Mouse (Mus musculus): ENCODE data around the gene Slc10a7. TPM values are rescaled to one million over a fixed set of nuclear protein-coding genes. Genes with fewer than 3 reads are reported as not detected.

The Slc10a7 gene
- polyA plus RNA-seq, 1 experiment, result 3.6 TPM

DNA sequence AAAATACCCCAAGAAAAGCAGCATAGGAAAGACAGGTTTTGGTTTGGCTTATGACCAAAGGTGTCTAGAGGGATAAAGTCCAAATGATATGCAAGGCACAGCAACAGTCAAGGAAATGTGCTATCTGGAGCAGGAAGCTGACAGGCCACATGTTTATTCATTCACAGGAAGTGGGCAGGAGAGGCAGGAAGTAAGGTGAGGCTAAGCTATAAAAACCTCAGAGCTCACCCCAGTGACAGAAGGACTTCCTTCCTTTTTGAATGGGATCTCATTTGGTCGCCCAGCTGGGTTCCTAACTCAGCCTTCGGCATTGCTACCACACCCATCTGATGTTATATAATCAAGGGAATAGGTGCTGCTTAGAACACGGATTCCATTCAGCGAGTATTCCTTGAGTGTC, 113.2 kb downstream of the Slc10a7 start:
- DNase-seq (ENCODE audit: extremely low spot score in 1 of 2, low spot score in 1 of 2), result no peak

DNA sequence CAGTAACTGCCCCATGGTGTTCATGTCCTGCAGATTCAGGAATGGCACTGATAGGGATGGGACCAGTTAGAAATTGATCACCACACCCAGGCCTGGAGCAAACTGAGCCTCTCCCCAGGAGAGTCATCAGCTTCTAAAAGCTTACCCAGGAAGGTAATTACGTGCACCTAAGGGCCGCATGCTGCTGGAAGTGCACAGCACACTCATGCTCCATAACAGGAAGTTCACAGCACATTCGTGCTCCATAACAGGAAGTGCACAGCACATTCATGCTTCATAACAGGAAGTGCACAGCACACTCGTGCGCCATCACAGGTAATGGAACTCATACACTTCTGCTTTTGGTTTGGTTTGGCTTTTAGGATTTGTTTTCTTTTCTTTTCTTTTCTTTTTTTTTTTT, 114.8 kb downstream of the Slc10a7 start:
- no peak for DNase-seq (ENCODE audit: extremely low spot score in 1 of 2, low spot score in 1 of 2)

DNA sequence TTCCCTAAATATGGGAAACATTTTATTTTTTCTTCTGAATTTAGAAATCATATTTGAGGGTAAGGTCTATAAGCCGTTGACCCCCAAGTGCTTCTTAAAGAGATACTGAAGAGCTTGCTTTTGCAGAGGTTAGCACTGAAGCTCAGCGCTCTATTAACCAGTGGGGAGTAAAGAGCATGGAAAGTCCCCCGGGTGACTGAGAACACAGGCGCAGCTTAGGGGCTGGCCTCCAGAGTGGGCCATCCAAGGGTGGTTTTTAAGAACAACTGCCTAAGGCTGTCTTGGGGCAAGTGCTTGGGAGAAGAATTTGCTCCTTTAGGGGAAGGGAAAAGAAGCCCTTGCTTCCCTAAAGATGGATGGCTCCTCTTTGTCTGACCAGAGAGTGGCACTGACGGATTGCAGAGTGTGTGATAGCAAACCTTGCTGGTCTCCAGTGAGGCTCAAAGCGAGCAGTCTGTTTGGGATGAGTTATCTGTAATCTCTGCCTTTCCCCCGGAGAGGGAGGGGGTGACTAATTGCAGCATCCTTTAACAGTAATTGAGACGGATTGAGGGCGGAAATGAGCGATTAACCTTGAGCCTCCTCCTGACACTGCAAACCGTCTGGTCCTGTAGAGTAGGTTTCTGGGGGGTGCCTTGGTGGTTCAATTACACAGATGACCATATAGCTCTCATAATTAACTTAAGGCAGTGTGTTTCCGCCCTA, 115.7 kb downstream of the Slc10a7 start:
- DNase-seq (ENCODE audit: extremely low spot score in 1 of 2, low spot score in 1 of 2), result no peak

DNA sequence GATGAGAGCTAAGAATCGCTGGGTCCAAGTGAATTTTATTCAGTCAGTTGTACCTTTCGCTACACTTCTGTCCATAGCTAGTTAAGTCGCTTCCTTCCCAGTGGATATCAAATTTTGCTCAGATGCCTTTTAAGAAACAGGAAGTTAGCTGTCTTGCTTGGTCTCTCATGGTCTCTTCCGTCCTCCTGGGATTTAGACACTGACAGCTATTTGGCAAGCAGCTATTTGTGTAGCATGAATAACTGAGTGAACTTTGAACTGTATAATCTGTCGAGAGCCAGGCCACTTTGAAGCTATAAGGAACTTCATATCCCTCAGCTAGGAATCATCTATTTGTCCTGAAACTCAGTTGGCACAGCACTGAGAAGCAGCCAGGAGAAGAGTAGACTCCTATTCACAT, 117.5 kb downstream of the Slc10a7 start:
- no peak for DNase-seq (ENCODE audit: extremely low spot score in 1 of 2, low spot score in 1 of 2)

DNA sequence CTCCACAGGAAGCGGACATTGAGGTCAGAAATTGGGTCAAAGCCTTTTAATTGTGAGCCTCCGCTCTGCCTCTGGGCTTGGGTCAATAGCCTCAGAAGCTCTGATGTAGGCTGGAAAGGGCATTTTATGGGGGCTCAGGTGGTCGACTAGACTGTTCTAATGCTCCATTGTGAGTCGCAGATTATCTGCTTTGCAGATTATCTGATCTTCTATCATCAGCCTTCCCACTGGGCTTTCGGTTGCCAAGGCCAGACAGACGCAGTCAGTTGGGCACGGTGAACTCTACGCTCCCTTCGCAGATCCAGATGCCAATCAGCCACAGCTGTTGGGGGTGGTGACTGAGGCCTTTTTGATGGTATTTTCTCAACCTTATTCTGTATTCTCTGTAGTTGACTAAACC, 118.6 kb downstream of the Slc10a7 start:
- no peak for DNase-seq (ENCODE audit: extremely low spot score in 1 of 2, low spot score in 1 of 2)

DNA sequence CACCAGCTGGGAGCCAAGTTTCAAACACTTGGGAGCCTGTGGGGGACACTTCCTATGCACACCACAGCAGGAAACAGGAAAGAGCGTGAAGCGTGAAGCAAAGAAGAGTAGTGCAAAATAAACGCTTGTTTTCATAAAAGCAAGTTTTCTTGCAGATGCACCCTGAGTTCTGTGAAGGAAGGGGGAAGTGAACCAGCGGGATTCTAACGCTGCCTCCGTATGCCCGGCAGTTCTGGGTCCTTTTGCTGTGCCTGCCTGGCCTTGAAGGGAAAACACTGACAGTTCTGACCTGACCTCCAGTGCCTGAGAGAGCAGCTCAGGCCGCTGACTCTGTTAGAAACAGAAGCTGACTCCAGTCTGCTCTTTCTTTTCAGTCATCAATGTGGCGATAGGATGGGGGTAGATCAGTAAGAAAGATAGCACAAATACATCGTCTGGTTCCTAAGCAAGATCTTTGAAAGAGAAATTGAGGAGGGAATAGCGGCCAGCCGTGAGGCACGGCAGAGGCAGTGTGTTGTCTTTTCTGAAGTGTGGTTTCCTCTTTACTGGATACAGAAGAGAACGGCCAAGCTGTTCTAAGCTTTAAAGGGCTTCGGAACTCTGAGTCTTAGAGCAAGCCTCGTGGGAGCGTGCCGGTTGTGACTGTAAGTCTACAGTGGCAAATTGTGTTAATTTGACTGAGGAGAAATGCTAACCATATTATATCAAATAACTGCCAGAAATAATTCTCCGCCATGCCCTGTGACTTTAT, 121.4 kb downstream of the Slc10a7 start:
- DNase-seq (ENCODE audit: extremely low spot score in 1 of 2, low spot score in 1 of 2), result no peak

DNA sequence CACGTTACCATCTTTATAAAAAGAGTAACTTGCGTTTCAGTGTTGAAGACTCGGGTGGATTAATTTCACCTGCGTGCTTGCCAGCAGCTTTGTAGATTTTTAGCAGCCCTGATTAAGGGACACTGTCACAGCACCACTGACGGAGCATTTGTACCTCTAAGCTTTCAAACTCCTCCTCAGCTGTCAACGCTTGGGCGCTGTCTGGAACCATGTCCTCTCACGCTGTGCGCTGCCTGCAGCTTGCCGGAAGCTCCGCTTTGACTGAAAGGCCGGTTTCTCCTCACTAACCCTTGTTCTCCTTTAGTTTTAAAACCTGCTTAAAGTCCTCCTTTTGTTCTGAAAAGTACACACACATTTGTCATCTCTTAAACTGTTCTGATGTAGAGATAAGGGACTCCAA, 123.9 kb downstream of the Slc10a7 start:
- DNase-seq (ENCODE audit: extremely low spot score in 1 of 2, low spot score in 1 of 2), result no peak

DNA sequence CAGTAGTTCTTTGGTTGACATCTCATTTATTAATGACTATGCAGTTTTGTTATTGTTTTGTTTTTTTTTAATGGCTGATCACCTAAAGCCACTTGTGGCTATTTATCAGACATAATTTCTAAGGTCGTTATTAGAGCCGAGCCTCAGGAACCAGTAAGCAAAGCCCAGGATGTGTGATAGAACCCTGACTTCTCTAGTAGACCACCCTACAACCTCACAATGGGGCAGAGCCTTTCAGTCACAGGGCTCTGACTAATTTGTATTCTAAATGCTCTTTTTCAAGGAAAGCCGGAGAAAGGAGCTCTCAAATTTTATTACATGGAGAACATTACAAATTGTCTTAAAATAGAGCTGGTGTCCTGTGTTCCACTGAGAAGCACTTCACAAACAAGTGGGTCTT, 124.9 kb downstream of the Slc10a7 start:
- no peak for DNase-seq (ENCODE audit: extremely low spot score in 1 of 2, low spot score in 1 of 2)

DNA sequence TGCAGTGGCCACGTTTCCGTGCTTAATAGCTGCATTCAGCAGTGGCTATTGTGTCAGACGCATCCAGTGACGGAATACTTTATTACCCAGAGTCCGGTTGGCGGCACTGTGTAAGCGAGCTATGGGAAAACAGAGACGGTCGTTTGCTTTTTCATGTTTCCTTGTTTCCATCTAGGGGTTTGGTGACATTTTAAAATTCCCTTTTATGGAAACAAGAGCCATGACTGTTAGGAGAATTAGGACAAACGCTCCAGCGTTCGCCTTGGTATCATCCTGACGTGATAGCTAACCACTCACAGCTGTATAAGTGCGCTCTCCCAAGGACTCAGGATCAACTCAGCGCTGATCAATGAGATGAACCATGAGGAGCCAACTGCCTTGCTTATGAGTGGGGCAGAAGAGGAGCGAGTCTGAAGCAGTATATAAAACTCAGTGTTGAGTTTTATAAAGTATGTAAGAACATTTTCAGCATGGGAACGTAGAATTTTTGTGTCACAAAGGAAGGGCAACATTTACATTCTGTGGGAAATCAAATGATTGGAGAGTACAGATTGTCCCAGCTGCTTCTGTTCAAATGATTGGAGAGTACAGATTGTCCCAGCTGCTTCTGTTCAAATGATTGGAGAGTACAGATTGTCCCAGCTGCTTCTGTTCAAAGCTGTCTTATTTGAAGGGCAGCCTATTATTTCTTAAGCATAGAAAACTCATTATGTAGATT, 125.5 kb downstream of the Slc10a7 start:
- no peak for DNase-seq (ENCODE audit: extremely low spot score in 1 of 2, low spot score in 1 of 2)

DNA sequence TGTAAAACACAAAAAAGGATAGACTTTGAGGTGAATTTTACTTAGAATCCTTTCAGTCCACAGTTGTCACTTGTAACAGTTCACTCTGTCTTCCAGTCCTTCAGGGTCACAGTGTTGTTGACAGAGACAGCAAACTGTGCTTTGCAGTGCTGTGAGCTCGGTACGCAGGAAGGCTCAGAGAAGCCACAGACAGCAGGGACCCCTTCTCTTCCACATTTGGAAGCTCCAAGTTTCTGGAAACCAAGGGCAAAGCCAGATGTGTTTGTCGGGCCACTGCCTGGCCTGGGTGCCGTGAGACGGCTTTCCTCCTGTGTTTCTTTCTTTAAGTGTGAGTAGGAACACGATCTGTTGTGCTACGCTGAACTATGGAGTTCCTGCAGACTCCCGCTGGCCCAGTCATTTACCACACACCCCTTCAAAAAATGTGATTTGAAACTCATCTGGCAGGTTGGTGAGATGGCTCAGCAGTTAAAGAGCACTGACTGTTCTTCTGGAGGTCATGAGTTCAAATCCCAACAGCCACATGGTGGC, 126.2 kb downstream of the Slc10a7 start:
- DNase-seq (ENCODE audit: extremely low spot score in 1 of 2, low spot score in 1 of 2), result no peak

DNA sequence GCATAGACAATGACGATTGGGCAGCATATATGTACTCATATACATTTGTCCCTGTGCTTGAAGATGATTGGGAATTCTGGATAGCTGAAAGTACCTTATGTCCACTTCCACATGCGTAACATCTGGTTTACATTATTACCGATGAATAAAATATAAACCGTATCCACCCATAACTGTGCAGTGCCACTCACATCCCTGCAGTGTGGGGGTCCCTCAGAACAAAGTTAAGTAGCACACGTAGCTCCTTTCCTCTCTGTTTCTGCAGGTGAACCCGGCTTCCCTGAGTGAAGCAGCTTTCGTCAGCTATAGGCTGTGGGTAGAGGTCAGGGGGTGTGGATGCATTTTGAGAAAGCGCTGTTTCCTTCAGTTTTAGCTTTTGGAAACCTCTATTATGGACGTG, 132.8 kb downstream of the Slc10a7 start:
- DNase-seq (ENCODE audit: extremely low spot score in 1 of 2, low spot score in 1 of 2), result no peak

DNA sequence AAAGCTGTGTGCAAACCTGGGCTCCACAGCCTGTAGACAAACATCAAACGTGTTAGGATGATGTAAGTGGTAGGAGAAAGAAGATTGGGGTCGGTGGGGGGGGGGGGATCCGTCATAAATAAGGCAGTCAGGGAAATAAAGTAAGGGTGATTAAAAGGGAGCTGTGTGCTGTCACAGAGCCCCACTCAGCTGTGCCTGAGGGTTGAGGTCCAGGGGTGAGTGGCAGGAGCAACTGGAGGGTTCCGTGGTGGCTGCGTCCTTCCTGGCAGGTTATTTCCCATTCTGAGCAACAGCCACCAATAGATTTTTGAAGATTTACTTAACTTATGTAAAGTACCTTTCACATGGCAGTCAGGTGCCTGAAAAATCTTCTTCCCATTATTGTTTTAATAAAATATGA, 133.2 kb downstream of the Slc10a7 start:
- no peak for DNase-seq (ENCODE audit: extremely low spot score in 1 of 2, low spot score in 1 of 2)

DNA sequence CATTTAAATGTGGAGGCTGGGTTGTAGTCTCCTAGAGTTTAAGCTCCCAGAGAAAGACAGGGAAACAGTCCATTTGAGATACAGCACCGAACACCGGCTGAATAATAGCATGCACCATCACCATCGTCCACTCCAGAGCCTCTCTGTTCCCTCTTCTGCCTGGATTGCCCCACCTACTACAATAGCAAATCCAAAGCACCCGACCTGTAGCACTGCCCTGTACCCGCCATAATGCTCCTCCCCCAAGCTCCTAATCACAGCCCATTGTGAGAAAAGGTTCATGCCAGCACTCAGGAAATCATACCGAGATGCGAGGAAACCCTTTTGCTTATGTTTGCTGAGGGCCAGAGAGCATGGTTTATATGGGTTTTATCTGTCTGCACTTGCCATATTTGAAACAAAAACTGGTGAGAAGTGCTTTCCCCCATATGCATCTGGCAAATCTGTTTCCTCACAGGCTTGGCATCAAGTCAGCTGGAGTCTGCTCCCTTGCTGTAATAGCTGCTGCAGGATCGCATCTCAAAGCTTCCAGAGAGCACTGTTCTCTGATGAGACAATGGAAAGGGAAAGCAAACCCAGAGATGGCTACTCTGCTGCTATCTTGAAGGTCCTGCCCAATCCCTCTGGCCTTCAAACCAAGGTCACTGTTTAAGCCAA, 138.0 kb downstream of the Slc10a7 start:
- peak in 1 of 2 experiments; percentile 62 for DNase-seq (ENCODE audit: extremely low spot score in 1 of 2, low spot score in 1 of 2)

DNA sequence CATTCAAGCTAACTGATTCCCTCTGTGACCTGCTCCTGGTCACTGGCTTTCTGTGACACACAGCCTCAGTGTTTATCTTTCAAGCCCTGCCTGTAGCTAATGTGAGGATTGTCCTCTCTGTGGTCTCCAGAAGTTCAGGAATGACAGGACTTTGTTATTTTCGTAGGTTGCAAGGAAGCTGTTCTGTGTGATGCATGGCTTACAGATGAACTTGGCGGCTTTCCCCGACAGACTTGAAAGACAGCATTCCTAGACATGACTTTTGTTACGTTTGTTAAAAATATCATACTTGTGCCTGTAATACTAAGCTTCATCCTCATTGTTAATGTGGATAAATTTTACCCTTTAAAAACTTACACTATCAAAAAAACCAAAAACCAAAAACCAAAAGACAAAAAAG, 138.7 kb downstream of the Slc10a7 start:
- no peak for DNase-seq (ENCODE audit: extremely low spot score in 1 of 2, low spot score in 1 of 2)

DNA sequence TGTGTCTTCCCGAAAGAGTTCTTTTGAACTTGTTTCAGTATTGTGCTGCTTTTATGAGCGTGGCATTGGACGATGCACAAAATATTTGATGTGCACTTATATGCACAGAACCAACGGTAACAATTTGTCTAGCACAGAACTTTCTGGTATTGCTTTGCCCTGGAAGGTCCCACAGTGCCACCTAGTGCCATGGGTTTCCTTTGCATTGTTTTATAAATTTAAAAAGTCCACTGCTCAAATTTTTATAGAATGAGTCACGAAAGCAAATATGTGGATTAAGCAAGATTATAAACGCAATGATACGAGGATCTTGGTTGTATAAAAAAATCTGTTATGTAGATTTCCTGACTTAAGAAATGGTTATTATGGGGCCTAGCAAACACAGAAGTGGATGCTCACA, 139.8 kb downstream of the Slc10a7 start:
- peak; percentile 33 to 88 for DNase-seq (ENCODE audit: extremely low spot score in 1 of 2, low spot score in 1 of 2)

DNA sequence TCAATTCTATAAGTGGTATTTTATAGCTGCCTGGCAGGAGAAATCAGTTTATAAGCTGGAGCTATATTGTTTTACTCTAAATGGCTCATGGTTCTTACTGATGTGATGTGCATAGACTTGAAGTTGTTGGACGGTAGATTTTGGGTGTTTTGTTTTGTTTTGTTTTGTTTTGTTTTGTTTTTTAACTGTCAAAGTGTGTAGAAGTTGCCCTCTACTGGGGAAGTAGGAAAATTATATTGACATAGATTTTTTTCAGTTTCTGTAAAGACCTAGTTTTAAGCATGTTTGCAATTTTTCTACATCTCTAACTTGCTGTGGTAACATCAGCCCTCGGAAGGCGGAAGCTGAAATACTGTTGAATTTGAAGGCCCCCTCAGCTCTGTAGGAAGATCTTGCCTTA, 142.5 kb downstream of the Slc10a7 start:
- no peak for DNase-seq (ENCODE audit: extremely low spot score in 1 of 2, low spot score in 1 of 2)

DNA sequence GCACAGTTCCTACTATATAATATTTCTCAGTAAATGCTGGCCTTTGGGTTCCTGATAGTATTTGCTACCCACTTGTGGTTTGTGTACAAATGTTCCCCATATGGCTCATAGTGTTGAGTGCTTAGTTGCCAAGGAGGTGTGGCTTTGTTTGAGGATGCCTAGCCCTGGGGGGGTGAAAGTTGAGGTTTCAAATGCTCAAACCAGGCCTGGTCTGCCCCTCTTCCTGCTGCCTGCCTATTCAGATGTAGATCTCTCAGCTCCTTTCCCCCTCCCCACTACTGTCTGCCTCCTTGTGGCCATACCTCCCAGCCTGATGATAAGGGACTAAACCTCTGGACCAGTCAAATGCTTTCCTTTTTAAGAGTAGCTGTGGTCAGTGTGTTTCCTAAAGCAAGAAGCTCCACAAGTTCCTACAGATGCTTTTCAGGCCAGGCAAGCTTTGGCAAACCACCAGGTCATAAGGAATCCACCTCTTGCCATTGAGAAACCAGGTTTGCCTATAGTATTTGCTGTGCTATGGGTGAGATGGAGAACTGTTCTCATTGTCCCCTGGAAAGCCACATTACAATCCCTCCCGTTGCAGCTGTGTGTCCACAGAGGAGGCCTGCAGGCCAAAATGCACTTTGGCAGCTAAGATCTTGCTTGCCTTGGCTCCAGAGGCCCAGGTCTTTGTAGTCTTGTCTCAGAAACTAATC, 146.4 kb downstream of the Slc10a7 start:
- no peak for DNase-seq (ENCODE audit: extremely low spot score in 1 of 2, low spot score in 1 of 2)

DNA sequence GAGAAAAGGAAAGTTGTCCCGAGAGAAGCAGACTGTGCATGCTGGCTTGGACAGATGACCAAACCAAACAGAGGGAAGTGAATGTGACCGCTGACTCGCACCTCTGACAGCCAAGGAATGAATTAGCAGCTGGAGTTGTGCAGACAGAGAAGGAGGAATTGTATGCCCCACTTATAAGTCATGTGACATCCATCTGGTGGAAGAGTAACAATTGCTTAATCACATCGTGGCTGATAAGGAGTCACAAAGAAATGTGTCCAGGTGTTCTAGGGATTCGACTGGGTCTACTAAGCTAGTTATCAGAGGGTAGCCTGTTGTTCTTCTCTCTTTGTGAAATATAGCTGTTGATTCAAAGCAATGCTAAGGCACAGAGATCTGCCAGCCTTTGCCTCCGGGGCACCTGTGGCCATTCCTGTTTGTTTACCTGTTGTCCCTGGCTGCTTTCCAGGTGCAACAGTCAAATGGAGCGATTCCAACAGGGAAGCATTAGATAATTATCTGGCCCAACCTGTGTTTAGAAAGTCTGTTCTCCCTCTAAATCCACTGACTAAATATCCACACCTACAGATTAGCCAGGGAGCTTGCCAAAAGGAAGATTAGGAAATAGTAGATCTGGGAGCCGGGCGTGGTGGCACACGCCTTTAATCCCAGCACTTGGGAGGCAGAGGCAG, 147.7 kb downstream of the Slc10a7 start:
- no peak for DNase-seq (ENCODE audit: extremely low spot score in 1 of 2, low spot score in 1 of 2)

DNA sequence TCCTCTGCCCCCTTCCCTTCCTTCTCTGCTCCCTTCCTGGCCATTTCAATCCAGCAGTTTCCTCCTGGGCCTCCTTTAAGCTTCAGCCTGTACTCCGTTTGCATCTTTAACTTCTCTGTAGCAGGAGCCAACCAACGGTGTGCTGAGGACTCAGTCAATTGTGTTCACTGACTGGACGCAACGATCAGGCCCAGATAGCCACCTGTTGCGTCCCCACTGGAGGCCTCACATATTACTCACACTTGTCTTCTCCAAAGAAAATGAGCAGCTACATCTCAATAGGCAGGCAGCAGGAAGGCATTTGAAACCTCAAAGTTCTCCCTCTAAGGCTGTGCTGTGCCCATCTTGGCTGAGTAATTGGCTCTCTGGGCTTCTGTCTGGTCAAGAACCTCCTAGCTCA, 149.0 kb downstream of the Slc10a7 start:
- no peak for DNase-seq (ENCODE audit: extremely low spot score in 1 of 2, low spot score in 1 of 2)
